Mouse (Mus musculus) liver, embryonic 14.5 days (tissue): ENCODE measurements around the gene Derl3. TPM values are rescaled to one million over a fixed set of nuclear protein-coding genes. Genes with fewer than 3 reads are reported as not detected.
"Not testable (repeated sequence)": the region's sequence is repeated elsewhere in the genome, so short reads cannot be mapped to it uniquely, and the experiment has no call there.

ENCODE experiments used
- ATAC-seq: fragments of 200-750 bp; cut with Nextera tagmentation; 2 replicates; pipeline ENCODE4 v1.8.0; 2017; ENCODE audit warnings: moderate number of reproducible peaks, mild to moderate bottlenecking, moderate library complexity; ENCODE audit not compliant: insufficient read depth
- DNase-seq, 3 experiments: peaks; one replicate each; pipeline ENCODE4 v3.0.0-alpha.2; 2012 to 2013; ENCODE audit warnings: low read depth in 3 of 3, low spot score in 3 of 3
- H3K27ac ChIP-seq: fragments of 300-500 bp; sonication (generic); 2 replicates; pipeline ENCODE4 v1.5.1; 2014; ENCODE audit warnings: moderate library complexity, mild to moderate bottlenecking, control low read depth, inconsistent platforms
- H3K27me3 ChIP-seq: fragments of 300-500 bp; sonication (generic); 2 replicates; pipeline ENCODE4 v1.6.1; 2014; ENCODE audit warnings: mild to moderate bottlenecking, low read length, moderate library complexity; ENCODE audit not compliant: control insufficient read depth, insufficient read depth
- H3K36me3 ChIP-seq: fragments of 300-500 bp; sonication (generic); replicated peaks from 2 replicates; pipeline ENCODE4 v1.6.1; 2014; ENCODE audit warnings: low read depth; ENCODE audit not compliant: control insufficient read depth, insufficient read depth
- H3K4me1 ChIP-seq, 2 experiments: fragments of 200-500 bp in 1 of 2; fragments of 300-500 bp in 1 of 2; sonication (generic) in 1 of 2; replicated peaks; 2 replicates each; pipeline ENCODE4 v1.6.1; 2012 to 2014; ENCODE audit warnings: antibody characterized with exemption in 1 of 2, inconsistent platforms in 1 of 2, low read length in 1 of 2; ENCODE audit not compliant: control insufficient read depth in 2 of 2, insufficient read depth in 2 of 2
- H3K4me2 ChIP-seq: fragments of 300-500 bp; sonication (generic); 2 replicates; pipeline ENCODE4 v1.6.1; 2014; ENCODE audit warnings: low read depth, mild to moderate bottlenecking, control low read depth, moderate library complexity
- H3K4me3 ChIP-seq, 2 experiments: fragments of 200-500 bp in 1 of 2; fragments of 300-500 bp in 1 of 2; sonication (generic) in 1 of 2; 2 replicates each; pipeline ENCODE4 v1.5.1; 2012 to 2014; ENCODE audit warnings: low read depth in 2 of 2, low read length in 2 of 2, mild to moderate bottlenecking in 2 of 2, control low read depth in 1 of 2, inconsistent platforms in 1 of 2, moderate library complexity in 1 of 2; ENCODE audit not compliant: insufficient read depth in 1 of 2
- H3K9ac ChIP-seq: fragments of 300-500 bp; sonication (generic); replicated peaks from 2 replicates; pipeline ENCODE4 v1.6.1; 2014; ENCODE audit warnings: mild to moderate bottlenecking, control low read depth, moderate library complexity
- H3K9me3 ChIP-seq: fragments of 300-500 bp; sonication (generic); 2 replicates; pipeline ENCODE4 v1.6.1; 2016; ENCODE audit warnings: low read length, mixed read lengths; ENCODE audit not compliant: control insufficient read depth
- CTCF ChIP-seq: IDR thresholded peaks from 2 replicates; pipeline ENCODE4 v1.5.1; 2016; ENCODE audit warnings: antibody characterized with exemption, low read depth, control low read depth
- EP300 ChIP-seq: IDR thresholded peaks from 2 replicates; pipeline ENCODE4 v1.6.1; 2016; ENCODE audit warnings: antibody characterized with exemption, low read depth
- WGBS: fragments of 180-500 bp; shearing (Covaris S2); extraction: QIAGEN DNeasy Blood & Tissue Kit; methylation state at CpG from one replicate; pipeline ENCODE4 v1.1.7; 2014; ENCODE audit not compliant: insufficient replicate concordance; 5-methylcytosine and 5-hydroxymethylcytosine counted together
- polyA plus RNA-seq, 2 experiments: library from polyadenylated mRNA; depleted of rRNA in 1 of 2; stranded (reverse) in 1 of 2; unstranded in 1 of 2; fragments of >200 nt; fragmentation: Nextera tagmentation in 1 of 2; extraction: Ambion mirVana in 1 of 2; gene quantifications; 2 replicates each; pipeline versions ENCODE4 v1.2.1 to v1.2.3; 2012 to 2014

Gene Derl3
- polyA plus RNA-seq, 2 experiments, result 0.18 to 0.47 TPM

DNA sequence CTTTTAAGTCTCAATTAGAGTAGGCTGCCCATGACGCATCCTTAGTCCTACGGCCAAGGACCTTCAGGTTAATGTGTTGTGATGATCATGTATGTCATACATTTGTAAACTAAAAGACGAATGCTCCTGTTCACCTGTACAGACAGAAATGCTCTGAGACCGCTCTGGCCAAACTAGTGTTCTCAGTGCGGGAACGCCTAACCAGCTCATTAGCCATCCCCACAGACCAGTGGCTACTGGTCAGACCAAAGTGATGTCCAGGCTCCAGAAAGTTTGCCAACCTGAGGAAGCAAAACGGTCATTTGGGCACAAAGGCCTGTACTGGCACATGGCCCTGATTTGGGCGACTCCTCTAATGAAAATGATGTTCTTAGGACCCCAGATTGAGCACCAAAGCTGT is 8.5 kb upstream of the Derl3 start:
- Histone ChIP-seq H3K4me1 (no peaks in the 10 kb centered on the region; a peak in 1 of 4 replicates), H3K4me2 (no peak overlapping the region), H3K9me3 (no peaks in the 10 kb centered on the region), H3K27me3 (peaks cover 5% of the 10 kb centered on the region; the same call in 1 of the 2 replicates), H3K9ac (no peak overlapping the region), H3K4me3 (no peak overlapping the region), H3K36me3 (no peaks in the 10 kb centered on the region), H3K27ac (no peak overlapping the region)
- WGBS, result 72% methylated on average over 8 of the region's 8 CpGs
- DNase-seq (no peak), ATAC-seq (no peak)
- TF ChIP-seq CTCF (no peak), EP300 (no peak)

DNA sequence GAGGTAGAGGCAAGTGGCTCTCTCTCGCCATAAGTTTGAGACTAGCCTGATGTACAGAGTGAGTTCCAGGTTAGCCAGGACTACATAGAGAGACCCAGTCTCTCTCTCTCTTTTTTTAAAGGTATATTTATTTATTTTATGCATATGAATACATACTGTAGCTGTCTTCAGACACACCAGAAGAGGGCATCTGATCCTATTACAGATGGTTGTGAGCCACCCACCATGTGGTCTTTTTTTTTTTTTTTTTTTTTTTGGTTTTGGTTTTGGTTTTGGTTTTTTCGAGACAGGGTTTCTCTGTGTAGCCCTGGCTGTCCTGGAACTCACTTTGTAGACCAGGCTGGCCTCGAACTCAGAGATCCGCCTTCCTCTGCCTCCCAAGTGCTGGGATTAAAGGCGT is 5.7 kb upstream of the Derl3 start:
- 69% methylated on average over 4 of the region's 5 CpGs for WGBS
- not testable (repeated sequence) for H3K27me3 ChIP-seq, ATAC-seq, DNase-seq, H3K27ac ChIP-seq, H3K4me1 ChIP-seq, H3K4me2 ChIP-seq, H3K9ac ChIP-seq, H3K36me3 ChIP-seq, H3K9me3 ChIP-seq, H3K4me3 ChIP-seq

DNA sequence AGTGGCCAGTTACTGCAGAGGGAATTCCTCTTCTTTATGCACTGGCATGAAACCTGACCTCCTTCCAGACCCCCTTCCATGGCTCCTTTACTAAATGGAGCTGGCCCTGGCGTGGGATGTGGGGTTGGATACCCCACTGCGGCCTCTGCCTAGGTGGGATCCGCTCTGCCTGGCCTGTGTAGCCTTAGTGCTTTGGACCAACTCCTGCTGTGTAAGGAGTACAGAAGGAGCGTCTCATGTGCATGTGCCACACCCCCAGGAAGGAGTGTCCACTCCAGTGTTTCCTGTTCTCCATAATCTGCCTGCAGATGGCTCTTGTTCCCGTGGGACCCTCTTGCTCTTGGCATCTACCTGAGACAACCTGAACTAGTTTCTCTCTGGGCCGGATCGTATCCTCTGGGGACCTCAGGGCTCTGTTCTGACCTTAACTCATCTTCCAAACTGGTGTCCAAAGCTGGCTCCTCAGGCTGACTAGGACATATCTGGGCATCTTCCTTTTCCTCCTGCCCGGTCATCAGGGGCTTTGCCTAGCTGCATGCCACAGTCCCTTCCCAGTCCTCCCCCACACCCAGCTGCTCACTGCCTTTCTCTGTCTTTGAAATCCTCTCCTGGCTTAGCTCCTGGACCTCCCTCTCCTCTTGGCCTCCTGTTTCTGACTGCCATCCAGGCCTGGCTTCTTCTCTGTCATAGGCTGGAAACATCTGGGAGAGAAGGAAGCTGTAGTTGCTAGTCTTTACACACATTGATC is 3.6 kb upstream of the Derl3 start:
- H3K36me3 ChIP-seq, result no peaks in the 10 kb centered on the region
- no peak overlapping the region for H3K4me2 ChIP-seq
- DNase-seq, result no peak
- TF ChIP-seq CTCF, result no peak
- TF ChIP-seq EP300, result no peak
- ATAC-seq, result no peak
- H3K9ac ChIP-seq, result no peak overlapping the region
- H3K9me3 ChIP-seq, result no peaks in the 10 kb centered on the region
- no peak overlapping the region for H3K4me3 ChIP-seq
- 44% methylated on average over 8 of the region's 8 CpGs for WGBS
- no peak overlapping the region for H3K27ac ChIP-seq
- H3K4me1 ChIP-seq, result peaks cover 0 to 3% of the 10 kb centered on the region in 2 experiments; a peak in 1 of 4 replicates
- no peaks in the 10 kb centered on the region for H3K27me3 ChIP-seq

DNA sequence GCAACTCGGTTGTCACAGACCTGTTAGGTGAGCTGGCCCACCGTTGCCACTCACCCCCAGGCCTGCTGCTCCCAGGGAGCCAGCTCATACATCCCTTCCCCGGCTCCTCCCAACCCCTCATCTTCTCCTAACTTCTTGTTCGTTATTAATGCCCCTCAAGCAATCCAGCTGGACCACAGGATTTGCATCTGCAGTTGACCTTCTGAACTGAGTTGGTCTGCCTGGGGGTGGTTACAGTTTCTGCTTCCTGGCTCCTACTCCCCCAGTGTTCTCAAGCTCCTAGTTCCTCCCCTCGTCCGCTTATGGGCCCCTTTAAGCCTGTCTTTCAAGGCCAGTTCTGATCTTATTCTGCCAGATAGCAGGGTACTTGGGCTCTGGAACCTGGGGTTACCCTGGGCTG is 1.4 kb downstream of the Derl3 start:
- Histone ChIP-seq H3K36me3 (peaks cover 20% of the 10 kb centered on the region), H3K4me3 (no peak overlapping the region), H3K4me1 (peaks cover 0 to 3% of the 10 kb centered on the region in 2 experiments; a peak in 1 of 4 replicates), H3K4me2 (no peak overlapping the region), H3K9me3 (no peaks in the 10 kb centered on the region), H3K27me3 (no peaks in the 10 kb centered on the region), H3K9ac (no peak overlapping the region), H3K27ac (no peak overlapping the region)
- DNase-seq (no peak), ATAC-seq (no peak)
- 64% methylated on average over 6 of the region's 6 CpGs for WGBS
- TF ChIP-seq CTCF (no peak), EP300 (no peak)

DNA sequence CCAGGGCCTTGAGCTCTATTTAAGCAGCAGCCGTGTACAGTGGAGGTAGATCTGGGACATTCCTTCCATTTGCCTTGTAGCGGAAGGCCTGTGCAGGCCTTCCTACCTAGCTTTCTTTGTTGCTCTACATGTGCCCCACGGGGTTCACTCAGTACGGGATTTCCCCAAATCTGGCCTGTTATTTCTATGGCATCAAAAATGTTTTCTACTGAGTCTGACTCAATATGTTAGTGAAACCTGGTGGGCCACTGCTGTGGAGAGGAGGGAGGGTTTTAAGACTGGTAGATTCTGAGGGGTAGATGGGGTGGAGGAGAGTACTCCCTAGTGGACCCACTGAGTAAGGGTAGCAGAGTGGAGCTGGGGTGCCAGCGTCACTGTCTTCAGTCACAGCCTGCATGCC is 2.5 kb downstream of the Derl3 start:
- DNase-seq, result no peak
- H3K36me3 ChIP-seq, result peaks cover 22% of the 10 kb centered on the region
- no peak overlapping the region for H3K4me3 ChIP-seq
- TF ChIP-seq CTCF, result no peak
- H3K4me1 ChIP-seq, result peaks cover 0 to 3% of the 10 kb centered on the region in 2 experiments; a peak in 1 of 4 replicates
- 83% methylated on average over 5 of the region's 5 CpGs for WGBS
- H3K4me2 ChIP-seq, result no peak overlapping the region
- H3K9me3 ChIP-seq, result no peaks in the 10 kb centered on the region
- no peaks in the 10 kb centered on the region for H3K27me3 ChIP-seq
- no peak overlapping the region for H3K9ac ChIP-seq
- H3K27ac ChIP-seq, result no peak overlapping the region
- no peak for ATAC-seq
